Comparison of ENCODE assay signal across 29 mouse cellular contexts in the genomic region with DNA sequence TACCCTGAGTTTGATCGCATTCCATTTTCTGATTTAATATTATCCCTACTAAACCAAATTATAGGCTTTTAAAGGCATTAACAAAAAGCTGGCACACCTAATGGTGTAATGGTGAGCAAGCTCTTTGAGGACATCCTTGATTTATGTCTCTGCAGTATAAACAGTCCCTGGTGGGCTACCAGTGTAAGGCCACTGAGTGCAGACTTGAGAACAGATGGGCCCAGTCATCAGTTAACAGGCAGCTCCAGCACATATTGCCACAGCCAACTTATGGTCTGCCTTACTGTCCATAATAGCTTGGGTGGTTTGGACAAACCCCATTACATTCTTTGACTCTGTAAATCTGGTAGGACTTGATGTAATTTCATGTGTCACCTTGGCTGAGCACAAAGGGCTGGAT.
DNase-seq lines count a peak whose midpoint lies in the region; ATAC-seq and TF ChIP-seq lines count a peak whose summit lies in the region.
"Had no signal": no experiment of that assay in that cellular context is flagged by ENCODE, and none has a peak within 500 bp of the region (broad histone marks: within the 10 kb centered on the region; RNA-seq: fewer than 3 reads in every experiment).

No protein-coding gene starts in this region.

- H3K4me2 ChIP-seq in hindbrain, postnatal 0 days (ENCODE audit: low read depth, low read length), result no peak overlapping the region
- no peak overlapping the region for H3K4me2 ChIP-seq in hindbrain, embryonic 16.5 days (ENCODE audit: low read length)
- H3K4me2 ChIP-seq in neural tube, embryonic 12.5 days (replicated peaks), result no peak overlapping the region
- H3K4me2 ChIP-seq in neural tube, embryonic 15.5 days, result no peak overlapping the region
- H3K4me2 ChIP-seq in neural tube, embryonic 14.5 days (ENCODE audit: low read depth, low read length), result no peak overlapping the region
- H3K4me2 ChIP-seq: embryonic facial prominence, embryonic 13.5 days; heart, embryonic 15.5 days; hindbrain, embryonic 13.5 days; limb, embryonic 15.5 days; liver, embryonic 13.5 days had no signal

- H3K27me3 ChIP-seq in hindbrain, postnatal 0 days (ENCODE audit: insufficient read depth, low read length), result no peaks in the 10 kb centered on the region
- H3K27me3 ChIP-seq in hindbrain, embryonic 16.5 days (replicated peaks; ENCODE audit: control insufficient read depth, insufficient read depth, low read length), result no peaks in the 10 kb centered on the region
- no peaks in the 10 kb centered on the region for H3K27me3 ChIP-seq in neural tube, embryonic 12.5 days (replicated peaks)
- H3K27me3 ChIP-seq in neural tube, embryonic 15.5 days (replicated peaks), result no peaks in the 10 kb centered on the region
- H3K27me3 ChIP-seq in neural tube, embryonic 14.5 days (ENCODE audit: control insufficient read depth, insufficient read depth, low read length), result no peaks in the 10 kb centered on the region
- H3K27me3 ChIP-seq: embryonic facial prominence, embryonic 13.5 days; heart, embryonic 15.5 days; hindbrain, embryonic 13.5 days; limb, embryonic 15.5 days; liver, embryonic 13.5 days; Patski had no signal

- no peak overlapping the region for H3K27ac ChIP-seq in hindbrain, postnatal 0 days
- no peak overlapping the region for H3K27ac ChIP-seq in hindbrain, embryonic 16.5 days (ENCODE audit: low read depth, low read length)
- H3K27ac ChIP-seq in neural tube, embryonic 12.5 days, result no peak overlapping the region
- H3K27ac ChIP-seq in neural tube, embryonic 15.5 days (replicated peaks), result no peak overlapping the region
- no peak overlapping the region for H3K27ac ChIP-seq in neural tube, embryonic 14.5 days (ENCODE audit: low read depth, low read length)
- H3K27ac ChIP-seq: embryonic facial prominence, embryonic 13.5 days; heart, embryonic 10.5 days; heart, embryonic 15.5 days; hindbrain, embryonic 13.5 days; kidney, postnatal 0 days; limb, embryonic 10.5 days; limb, embryonic 15.5 days; liver, embryonic 13.5 days; midbrain, embryonic 10.5 days had no signal

- WGBS in hindbrain, postnatal 0 days, result 87% methylated on average over 1 of the region's 1 CpGs
- WGBS in hindbrain, embryonic 16.5 days, result 84% methylated on average over 1 of the region's 1 CpGs
- 72% methylated on average over 1 of the region's 1 CpGs for WGBS in neural tube, embryonic 12.5 days
- WGBS in neural tube, embryonic 15.5 days, result 52% methylated on average over 1 of the region's 1 CpGs
- WGBS in neural tube, embryonic 14.5 days, result 63% methylated on average over 1 of the region's 1 CpGs

- H3K4me3 ChIP-seq in hindbrain, postnatal 0 days (ENCODE audit: low read length), result no peak overlapping the region
- no peak overlapping the region for H3K4me3 ChIP-seq in hindbrain, embryonic 16.5 days (ENCODE audit: low read length)
- H3K4me3 ChIP-seq in neural tube, embryonic 12.5 days, result no peak overlapping the region
- no peak overlapping the region for H3K4me3 ChIP-seq in neural tube, embryonic 15.5 days (replicated peaks)
- H3K4me3 ChIP-seq in neural tube, embryonic 14.5 days (ENCODE audit: low read depth, low read length), result no peak overlapping the region
- H3K4me3 ChIP-seq: embryonic facial prominence, embryonic 13.5 days; heart, embryonic 10.5 days; heart, embryonic 15.5 days; hindbrain, embryonic 13.5 days; limb, embryonic 10.5 days; limb, embryonic 15.5 days; liver, embryonic 13.5 days; midbrain, embryonic 10.5 days; myocyte had no signal

- no peaks in the 10 kb centered on the region for H3K36me3 ChIP-seq in hindbrain, postnatal 0 days (ENCODE audit: insufficient read depth, low read length)
- no peaks in the 10 kb centered on the region for H3K36me3 ChIP-seq in hindbrain, embryonic 16.5 days (ENCODE audit: control insufficient read depth, insufficient read depth, low read length)
- H3K36me3 ChIP-seq in neural tube, embryonic 12.5 days, result no peaks in the 10 kb centered on the region
- no peaks in the 10 kb centered on the region for H3K36me3 ChIP-seq in neural tube, embryonic 15.5 days
- no peaks in the 10 kb centered on the region for H3K36me3 ChIP-seq in neural tube, embryonic 14.5 days (ENCODE audit: control insufficient read depth, insufficient read depth, low read length)
- H3K36me3 ChIP-seq: embryonic facial prominence, embryonic 13.5 days; heart, embryonic 10.5 days; heart, embryonic 15.5 days; hindbrain, embryonic 13.5 days; limb, embryonic 10.5 days; limb, embryonic 15.5 days; liver, embryonic 13.5 days; midbrain, embryonic 10.5 days had no signal

- TF ChIP-seq CTCF in hindbrain, postnatal 0 days (IDR thresholded peaks at IDR 0.05; ENCODE audit: low read depth), result no peak

- no peaks in the 10 kb centered on the region for H3K4me1 ChIP-seq in hindbrain, postnatal 0 days (ENCODE audit: insufficient read depth, low read length)
- no peaks in the 10 kb centered on the region for H3K4me1 ChIP-seq in hindbrain, embryonic 16.5 days (ENCODE audit: control insufficient read depth, insufficient read depth, low read depth, low read length)
- no peaks in the 10 kb centered on the region for H3K4me1 ChIP-seq in neural tube, embryonic 12.5 days
- H3K4me1 ChIP-seq in neural tube, embryonic 15.5 days, result no peaks in the 10 kb centered on the region
- H3K4me1 ChIP-seq in neural tube, embryonic 14.5 days (ENCODE audit: control insufficient read depth, insufficient read depth, low read length), result 0 out of 2 replicates have a peak, but pooled peaks cover 3% of the 10 kb centered on the region
- H3K4me1 ChIP-seq: embryonic facial prominence, embryonic 13.5 days; heart, embryonic 10.5 days; heart, embryonic 15.5 days; hindbrain, embryonic 13.5 days; limb, embryonic 10.5 days; limb, embryonic 15.5 days; liver, embryonic 13.5 days; midbrain, embryonic 10.5 days had no signal

- 0 out of 2 replicates have a peak, but pooled peaks have one; percentile 35 for ATAC-seq in hindbrain, postnatal 0 days
- ATAC-seq in hindbrain, embryonic 16.5 days, result no peak
- ATAC-seq in neural tube, embryonic 12.5 days (ENCODE audit: low FRiP score, low read depth), result peak; percentile 88; the same call in 1 of the 2 replicates
- no peak for ATAC-seq in neural tube, embryonic 15.5 days (ENCODE audit: low FRiP score)
- peak; percentile 56; the same call in 1 of the 2 replicates for ATAC-seq in neural tube, embryonic 14.5 days (ENCODE audit: low read depth)
- ATAC-seq: forebrain, postnatal 0 days; inflammation-experienced regulatory T-cells, adult 6 months; Patski had no signal

- DNase-seq in hindbrain, postnatal 0 days (ENCODE audit: low spot score), result no peak
- peak; percentile 41 for DNase-seq in embryo, embryonic 10.5 days (ENCODE audit: low spot score)
- no peak for DNase-seq in right cerebral cortex, postnatal 36 days (ENCODE audit: low spot score in 2 of 2)
- DNase-seq: adrenal gland, postnatal 14 days; B cell, adult 2 months; cerebellum, adult 11-12 months; cerebellum, adult 9-11 months; forebrain, postnatal 0 days; kidney, adult 11 months; layer of hippocampus, adult 9-11 months; liver, embryonic 13.5 days; lung, adult 18-20 months; lung, postnatal 14 days; thymus, postnatal 4 days had no signal

- H3K9me3 ChIP-seq in hindbrain, postnatal 0 days (ENCODE audit: low read length), result no peaks in the 10 kb centered on the region
- no peaks in the 10 kb centered on the region for H3K9me3 ChIP-seq in hindbrain, embryonic 16.5 days (ENCODE audit: control insufficient read depth, low read length)
- H3K9me3 ChIP-seq in neural tube, embryonic 12.5 days, result no peaks in the 10 kb centered on the region
- H3K9me3 ChIP-seq in neural tube, embryonic 15.5 days (replicated peaks), result no peaks in the 10 kb centered on the region
- H3K9me3 ChIP-seq in neural tube, embryonic 14.5 days (ENCODE audit: control insufficient read depth, low read length), result no peaks in the 10 kb centered on the region
- H3K9me3 ChIP-seq: embryonic facial prominence, embryonic 13.5 days; heart, embryonic 10.5 days; heart, embryonic 15.5 days; limb, embryonic 10.5 days; limb, embryonic 15.5 days; liver, embryonic 13.5 days; midbrain, embryonic 10.5 days had no signal

- H3K9ac ChIP-seq in hindbrain, postnatal 0 days (replicated peaks; ENCODE audit: low read length), result no peak overlapping the region
- H3K9ac ChIP-seq in hindbrain, embryonic 16.5 days (ENCODE audit: low read depth, low read length), result no peak overlapping the region
- no peak overlapping the region for H3K9ac ChIP-seq in neural tube, embryonic 12.5 days
- H3K9ac ChIP-seq in neural tube, embryonic 15.5 days (replicated peaks), result no peak overlapping the region
- H3K9ac ChIP-seq in neural tube, embryonic 14.5 days (replicated peaks; ENCODE audit: low read depth, low read length), result no peak overlapping the region
- H3K9ac ChIP-seq: embryonic facial prominence, embryonic 13.5 days; forebrain, postnatal 0 days; heart, embryonic 15.5 days; hindbrain, embryonic 13.5 days; limb, embryonic 15.5 days; liver, embryonic 13.5 days had no signal

Comparison
In these comparisons a context has a peak if more than half of its experiments do, and no peak if none do; other contexts are left out.
1. ATAC-seq: peak in hindbrain, postnatal 0 days (single experiment), neural tube, embryonic 12.5 days (single experiment) and neural tube, embryonic 14.5 days (single experiment); none in hindbrain, embryonic 16.5 days (single experiment) and neural tube, embryonic 15.5 days (single experiment).